Mouse (Mus musculus) cerebellum, adult 11 months (tissue): Measurements from ENCODE around the gene 4930558K02Rik.

Experiments
- DNase-seq: peaks from one replicate; pipeline ENCODE4 v3.0.0; 2022

Gene 4930558K02Rik

DNA sequence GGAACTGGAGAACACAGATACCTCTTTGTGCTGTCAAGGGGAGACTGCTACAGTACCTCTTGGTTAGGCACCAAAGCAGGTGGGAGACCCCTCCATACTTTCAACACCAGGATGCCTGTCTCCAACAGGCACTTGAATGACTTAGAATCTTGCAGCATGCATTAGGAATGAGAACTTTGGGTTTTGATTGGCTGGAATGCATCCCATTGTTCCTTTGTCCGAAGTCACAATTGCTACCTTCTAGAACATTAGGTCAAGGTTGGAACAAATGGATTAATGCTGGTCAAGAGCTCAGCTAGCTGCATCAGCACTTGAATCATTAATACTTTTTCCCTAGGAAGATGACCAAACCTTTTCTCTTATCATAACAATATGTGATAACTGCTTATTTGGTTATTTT lies at the start of gene 4930558K02Rik:
Gene 4930558K02Rik, minus strand, starts transcription at position 101 of the 400 bp plus-strand sequence.
- DNase-seq, result no peak

DNA sequence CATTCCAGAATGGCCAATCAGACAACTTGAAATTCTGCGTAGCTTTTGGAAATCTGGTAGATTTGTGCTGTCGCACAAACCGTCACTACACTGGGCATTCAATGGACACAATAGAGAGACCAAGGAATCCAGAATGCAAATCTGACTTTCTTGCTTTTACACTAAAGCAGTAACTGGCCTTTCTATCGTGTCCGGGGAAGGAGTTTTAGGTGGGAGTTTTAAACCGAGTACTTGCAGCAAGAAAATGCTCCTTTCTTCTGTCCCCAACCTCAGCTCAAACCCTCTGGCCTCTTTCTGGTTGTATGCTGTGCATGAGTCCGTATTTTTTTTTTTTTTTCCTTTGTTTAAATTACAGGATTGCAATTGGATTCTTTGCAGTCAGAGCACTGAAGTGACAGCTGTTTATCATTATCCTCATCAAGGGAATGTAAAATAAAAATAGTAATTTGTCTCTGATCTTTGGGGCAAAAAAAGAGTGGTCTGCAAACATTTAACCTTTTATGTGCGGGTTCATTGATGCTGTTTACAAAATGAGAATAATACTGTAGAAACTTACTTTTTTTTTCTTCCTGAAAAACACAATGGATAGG lies 44.3 kb upstream of the 4930558K02Rik start:
- DNase-seq, result no peak

DNA sequence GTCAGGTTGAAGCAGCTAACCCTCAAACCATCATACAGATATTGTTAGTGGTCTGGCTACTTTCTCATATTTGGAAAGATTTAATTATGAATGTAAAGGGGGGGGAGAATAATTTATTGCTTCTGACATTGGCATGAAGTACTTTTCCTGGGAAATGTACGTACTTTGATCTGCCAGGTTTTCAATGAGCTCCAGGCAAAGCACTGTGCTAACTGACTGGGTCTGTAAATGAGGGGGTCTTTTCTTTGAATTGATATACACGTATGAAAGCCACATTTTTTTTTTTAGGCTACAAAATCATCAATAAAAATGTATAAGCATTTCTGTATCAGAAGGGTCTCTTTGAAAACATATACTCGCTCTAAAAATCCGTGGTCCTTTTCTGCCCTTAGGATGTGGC lies 41.3 kb upstream of the 4930558K02Rik start:
- DNase-seq, result no peak

DNA sequence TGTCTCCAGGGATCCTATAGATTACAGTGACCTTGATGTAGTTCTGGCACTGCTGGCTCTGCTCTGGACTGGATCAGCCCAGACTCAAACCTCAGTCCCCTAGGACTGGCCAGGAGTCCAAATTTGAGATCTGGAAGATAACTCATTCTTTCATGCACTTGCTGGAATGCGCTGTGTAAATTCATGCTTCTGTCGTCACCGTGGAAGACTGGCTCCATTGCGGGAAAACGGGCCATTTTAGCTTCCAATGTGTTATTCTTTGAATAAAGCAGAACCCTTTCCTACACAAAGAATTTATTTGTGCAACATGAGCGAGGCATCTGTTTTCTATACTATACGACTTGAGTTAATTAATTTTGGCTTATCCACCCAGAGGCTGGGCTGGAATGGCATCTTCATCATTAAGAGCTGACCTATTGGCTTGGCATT lies 40.9 kb upstream of the 4930558K02Rik start:
- DNase-seq, result no peak

DNA sequence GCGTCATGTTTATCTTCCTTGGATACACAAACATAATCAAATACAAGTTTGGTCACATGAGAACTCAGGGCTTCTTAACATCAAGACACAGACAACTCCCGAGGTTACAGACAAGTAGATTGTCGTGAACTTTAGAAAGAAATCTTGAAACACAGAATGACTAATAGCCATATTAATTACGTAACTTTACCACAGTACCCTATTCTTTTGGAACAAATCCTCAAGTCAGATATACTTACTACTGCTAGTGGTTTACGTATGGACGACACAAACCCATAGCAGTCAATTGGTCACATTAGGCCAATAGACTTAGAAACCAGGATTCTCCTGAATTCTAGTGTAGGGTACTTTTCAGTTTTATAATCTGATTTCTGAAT lies 39.2 kb upstream of the 4930558K02Rik start:
- DNase-seq, result no peak

DNA sequence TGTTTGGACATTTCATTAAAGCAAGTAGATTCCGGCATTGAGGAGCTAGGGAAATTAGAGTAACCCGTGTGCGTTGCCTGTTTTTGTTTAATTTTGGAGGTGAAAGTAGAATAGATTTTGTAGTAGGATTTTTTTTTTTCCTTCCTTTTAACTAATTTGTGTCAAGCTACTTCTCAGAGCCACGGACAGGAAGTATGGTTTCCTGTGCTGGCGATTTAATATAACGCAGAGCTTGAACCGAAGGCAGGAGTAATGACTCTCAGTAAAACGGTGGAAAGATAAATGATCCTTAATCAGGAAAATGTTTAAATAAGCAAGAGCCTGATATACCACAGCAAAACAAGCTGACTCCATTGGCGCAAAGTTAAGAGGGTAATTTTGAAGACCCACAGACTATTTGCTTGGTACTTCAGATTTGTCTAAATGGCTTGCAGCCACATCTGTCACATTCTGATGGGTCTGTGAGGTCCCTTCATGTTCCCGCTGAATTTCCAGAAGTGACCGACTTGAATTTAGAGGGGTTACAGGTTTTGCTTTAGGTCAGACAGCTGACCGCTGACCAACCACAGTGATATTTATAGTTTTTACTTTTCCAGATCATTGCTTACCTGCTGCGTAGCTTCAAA lies 38.7 kb upstream of the 4930558K02Rik start:
- DNase-seq, result no peak

DNA sequence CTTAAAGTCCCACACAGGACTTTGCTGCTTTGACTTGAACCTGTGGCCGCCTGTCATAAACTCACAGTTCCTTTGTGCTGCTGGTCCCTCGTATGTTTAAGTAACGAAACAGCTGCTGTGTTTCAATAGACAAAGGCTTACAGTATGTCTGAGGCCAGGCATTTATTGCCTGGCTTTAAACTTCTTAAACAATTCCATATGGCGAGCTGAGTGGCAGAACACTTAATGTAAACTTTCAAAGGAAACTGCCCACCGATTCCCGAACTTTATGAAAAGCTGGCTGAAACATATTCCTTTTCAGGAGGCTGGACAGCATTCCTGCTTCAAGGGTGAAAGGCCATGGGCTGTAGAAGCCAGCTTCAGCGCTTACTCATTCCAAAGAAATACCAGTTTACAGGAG lies 37.5 kb upstream of the 4930558K02Rik start:
- no peak for DNase-seq

DNA sequence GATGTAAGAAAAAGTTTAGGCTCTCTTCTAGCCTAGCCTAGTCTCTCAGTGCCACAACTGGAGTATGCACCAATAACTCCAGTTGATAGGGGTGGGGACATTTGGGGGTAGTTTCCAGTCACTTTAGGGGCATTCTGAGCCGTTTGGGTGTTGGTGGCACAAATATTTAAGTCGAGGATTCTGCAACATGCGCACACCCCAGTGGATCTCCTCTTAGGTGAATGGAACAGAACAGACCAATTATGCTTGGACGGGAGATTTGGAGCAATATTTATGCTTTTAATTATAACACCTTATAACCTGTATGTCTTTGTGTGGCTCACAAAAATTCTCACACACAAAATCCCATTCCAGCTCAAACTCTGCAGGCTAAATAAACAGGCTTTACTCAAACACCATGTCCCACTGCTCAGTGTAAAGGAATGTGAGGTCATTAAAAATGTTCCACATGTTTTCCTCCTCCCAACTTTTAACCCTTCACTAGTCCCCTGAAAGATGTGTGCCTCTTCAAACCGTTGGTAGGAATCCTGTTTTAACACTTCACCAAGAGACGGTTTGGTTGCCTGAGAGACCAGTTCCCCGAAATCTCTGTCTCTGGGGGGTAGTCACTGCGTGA lies 35.9 kb upstream of the 4930558K02Rik start:
- no peak for DNase-seq

DNA sequence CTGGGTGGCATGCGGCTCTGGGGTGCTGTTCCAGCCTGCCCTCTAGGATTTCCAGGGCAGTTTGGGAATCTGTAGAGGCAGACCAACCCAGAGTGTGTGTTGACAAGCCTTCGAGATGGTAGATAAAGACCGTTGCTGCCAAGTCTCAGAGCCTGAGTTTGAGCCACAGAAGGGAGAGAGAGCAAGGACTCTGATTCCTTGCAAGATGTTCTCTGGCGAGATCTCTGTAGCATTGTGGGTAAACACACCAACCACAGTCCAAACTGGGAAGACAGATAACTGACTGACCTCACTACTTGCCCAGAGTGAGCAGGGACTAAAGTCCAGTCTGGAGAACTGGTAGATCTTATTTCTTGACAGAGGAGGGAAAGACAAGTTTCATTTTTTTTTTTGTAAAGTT lies 34.1 kb upstream of the 4930558K02Rik start:
- DNase-seq, result no peak

DNA sequence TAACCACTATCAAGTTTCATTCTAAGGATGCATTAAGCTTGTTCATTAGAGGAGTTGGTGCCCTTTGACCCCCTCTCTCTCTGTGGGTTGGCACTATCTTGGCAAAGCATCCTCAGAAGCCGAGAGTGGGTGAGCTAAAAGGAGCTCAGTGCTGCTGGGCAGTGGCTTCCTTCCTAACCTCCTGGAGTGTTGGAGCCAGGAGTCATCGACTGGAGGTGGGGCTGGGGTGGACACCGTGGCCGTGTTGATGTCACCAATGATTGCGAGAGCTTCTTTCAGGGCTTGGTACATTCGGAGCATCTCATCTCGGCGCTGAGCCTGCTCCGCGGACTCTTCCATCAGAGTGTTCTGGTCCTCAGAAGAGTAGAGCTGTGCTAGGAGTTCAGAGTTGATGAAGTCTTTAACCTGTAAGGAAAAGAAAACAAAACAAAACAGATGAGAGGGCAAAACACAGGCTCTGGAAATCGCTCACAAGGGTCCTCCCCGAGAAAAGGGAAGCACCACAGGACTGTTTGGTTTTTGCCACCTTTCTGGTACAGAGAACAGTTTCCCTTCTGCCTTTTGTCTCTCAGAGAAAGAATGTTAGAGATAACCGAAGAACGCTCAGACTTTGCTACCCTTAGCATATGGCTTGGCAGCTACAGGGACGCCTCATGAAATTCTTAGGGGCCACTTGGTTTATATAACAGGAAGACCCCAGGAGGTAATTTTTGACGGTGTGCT lies 32.2 kb upstream of the 4930558K02Rik start:
- no peak for DNase-seq

DNA sequence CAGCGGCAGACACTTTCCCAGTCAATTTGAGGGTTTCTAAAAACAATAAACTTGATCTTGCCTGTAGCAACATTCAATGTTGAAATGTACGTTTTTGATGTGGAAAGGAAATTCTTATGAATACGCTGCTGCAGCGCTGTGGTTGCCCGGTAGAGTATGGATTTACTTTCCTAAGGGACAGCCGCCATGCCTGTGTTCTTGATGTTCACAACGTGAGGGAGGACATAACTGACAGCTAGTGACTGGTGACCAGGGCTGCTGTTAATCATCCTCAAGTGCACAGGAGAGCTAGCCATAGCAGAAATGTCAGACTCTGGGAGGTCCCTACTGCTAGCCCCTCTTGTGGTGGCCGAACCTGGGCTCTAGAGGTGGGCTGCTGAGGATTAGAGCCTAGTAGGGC lies 29.6 kb upstream of the 4930558K02Rik start:
- no peak for DNase-seq

DNA sequence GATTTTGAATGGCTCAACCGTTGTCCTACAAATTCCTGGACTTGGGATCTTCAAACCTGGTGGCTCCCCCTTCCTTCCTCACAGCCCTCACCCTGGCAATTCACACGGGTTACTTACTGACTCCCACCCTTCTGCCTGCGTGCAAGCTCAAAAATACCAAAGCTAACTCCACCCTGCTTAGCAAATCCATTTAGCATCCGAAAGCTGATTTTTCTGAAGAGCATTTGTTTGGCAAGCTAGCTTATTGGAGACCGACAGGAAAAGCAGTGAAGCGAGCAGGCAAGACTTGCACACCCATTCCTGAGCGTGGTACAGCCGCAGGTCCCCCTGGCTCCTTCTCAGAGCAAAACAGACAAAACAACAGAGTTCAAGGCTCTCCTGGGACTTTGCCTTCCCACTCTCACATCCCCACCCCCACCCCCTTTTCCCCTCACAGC lies 29.2 kb upstream of the 4930558K02Rik start:
- no peak for DNase-seq

DNA sequence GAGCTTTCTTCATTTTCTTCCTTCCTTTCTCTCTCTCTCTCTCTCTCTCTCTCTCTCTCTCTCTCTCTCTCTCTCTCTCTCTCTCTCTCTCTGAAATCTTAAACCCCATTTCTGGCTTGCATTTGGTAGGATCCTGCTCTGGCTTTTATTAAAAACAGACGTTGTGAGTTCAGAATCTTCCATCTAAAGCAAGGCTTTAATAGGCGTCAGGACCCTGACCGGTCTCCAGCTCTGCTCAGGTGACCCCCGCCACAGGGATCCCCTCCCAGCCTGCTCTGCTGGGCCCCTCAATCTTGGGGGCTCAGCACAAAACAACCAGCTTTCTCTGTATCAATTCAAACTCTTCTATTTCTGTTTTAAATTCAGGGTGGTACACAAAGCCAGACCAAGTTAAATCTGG lies 28.8 kb upstream of the 4930558K02Rik start:
- no peak for DNase-seq

DNA sequence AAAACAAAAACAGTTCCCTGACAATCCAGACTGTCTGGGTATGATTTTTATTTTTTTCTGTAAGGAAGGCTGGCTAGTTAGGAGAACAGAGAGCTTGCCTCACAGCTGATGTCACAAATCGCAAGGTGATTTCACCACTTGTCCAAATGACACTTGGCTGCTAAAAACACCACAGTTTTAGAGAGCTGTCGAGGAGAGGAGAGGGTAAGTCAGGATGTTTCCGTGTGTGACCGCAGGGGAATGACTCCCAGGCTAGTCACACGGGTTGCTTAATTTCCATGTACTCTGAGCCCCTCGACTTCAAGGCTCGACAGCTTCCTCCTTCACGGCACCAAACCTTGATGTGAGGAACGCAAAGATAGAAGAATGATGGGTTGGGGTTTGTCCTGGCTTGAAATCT lies 26.7 kb upstream of the 4930558K02Rik start:
- no peak for DNase-seq

DNA sequence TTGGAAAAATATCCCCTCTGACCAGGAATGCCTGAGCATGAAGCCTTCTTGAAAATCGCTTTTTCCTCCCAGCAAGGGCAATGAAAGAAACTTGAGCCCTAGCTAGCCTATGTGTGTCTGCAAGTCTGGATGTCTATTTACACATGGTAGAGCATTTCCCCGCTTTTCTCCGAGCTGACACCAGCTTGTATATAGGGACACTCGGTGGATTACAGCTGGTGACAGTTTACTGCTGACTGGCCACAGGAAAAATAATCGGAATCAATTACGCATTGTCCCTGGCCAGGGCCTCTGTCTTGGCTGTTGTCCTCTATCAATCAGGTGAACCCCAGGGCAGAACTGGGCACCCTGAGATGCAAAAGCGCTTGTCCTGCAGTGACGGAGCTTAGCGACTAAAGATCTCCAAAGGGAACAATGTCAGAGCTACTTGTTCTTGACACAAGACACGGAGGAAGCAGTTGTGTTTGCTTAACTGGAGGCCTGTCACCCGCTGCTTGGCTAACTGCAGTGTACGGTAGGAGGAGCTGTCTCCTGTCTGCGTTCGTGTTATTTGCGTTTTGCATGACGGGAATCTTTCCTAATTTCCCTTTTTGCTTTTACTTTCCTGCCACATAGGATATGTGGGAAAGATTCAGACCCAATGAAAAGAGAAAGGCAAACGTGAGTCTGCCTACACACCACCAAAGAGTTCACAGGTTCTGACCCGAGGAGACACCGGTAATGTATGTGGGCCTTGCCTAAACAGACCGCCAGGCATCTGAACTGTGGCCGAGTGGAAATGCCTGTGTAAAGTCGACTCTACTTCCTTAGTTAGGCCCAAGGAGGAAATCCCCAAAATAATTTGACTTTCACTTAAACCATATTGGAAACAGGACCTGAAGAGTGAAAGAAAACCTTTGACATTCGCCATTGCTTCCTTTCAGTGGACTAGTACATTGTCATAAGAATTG lies 25.7 kb upstream of the 4930558K02Rik start:
- no peak for DNase-seq

DNA sequence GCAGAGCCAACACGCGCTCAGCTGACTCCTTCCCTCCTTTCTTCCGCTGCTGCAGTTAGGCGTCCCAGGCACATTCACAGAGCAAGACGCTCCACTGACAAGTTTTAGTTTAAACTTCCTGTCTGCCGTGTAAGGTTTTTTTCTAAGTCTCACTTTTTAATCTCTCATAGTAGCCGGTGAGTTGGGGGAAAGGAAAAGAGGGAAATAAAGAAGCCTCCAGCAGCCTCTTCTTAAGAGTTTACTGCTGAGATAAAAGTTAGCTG lies 25.0 kb upstream of the 4930558K02Rik start:
- no peak for DNase-seq

DNA sequence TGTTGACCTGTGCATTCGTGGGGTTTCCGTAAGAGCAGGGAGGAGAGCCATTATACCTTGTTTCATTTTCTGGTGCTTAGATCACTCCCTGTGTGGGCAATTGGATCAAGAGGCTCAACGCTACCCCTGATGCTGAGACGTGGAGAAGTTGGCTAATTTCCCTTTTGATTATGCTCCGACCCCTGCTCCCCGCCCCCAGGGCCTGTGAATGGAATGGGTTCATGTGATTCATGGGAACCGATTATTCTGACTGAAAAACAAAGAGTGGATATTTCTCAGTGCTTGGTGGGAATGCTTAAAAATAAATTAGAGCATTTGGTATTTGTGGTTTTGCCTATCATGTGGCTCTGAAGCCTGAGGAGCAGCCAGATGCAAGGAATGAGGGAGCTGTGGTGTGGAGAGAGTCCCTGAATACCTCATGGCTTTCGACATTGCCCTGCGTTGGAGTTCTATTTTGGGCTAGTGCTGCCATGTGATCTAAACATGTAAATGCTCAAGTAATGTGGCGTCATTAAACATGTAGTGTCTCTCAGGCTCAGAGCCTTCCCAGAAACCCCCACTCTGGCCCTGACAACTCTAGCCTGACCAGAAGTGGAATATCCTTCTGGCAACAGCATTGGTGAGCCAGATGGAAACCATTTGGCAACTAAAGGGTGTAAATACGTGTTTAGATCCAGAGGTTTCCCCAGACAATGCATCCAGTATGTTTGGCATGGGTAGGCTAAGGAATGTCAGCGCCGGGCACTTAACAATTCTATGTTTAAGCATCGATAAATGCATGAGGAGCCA lies 24.5 kb upstream of the 4930558K02Rik start:
- DNase-seq, result no peak

DNA sequence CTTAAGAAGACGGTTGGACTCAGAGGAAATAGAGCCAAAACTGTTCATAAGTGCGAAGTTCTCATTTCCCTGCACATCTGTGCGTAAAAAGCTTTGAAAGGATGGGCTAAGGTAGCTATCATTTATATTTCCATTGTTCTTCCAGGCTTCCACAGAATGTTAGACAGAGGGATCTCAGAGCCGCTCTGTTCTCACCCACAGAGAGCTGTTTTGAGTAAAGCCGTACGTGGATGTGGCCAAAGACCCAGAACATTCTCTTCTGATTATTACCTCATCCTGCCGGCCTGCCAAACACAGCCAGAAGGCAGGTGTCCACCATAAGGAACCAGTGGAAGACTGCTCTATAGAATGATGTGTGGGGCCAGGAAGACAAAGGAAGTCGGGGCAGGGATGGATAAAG lies 21.9 kb upstream of the 4930558K02Rik start:
- peak; percentile 30 for DNase-seq

DNA sequence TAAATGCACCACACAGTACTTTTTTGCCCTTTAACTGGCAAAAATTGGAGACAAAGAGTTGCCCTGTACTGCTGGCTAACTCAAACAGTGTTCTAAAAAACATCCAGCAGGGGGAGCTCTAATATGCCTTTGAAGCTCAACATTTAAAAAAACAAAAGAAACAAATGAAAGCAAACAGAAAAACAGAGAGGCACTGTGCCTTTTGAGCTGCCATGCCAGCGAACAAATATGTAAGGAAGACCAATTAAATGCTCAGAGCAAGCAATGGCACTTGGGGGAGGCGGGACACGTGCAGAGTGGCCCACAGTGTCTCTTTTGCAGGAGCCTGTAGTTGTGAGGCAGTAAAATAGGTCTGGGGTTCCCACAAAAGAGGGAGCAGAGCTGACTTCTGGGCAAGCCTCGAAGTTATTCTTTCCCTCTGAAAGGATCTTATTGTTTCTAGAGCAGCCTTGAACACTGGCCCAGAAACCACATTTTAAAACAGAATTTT lies 20.5 kb upstream of the 4930558K02Rik start:
- peak; percentile 25 for DNase-seq

DNA sequence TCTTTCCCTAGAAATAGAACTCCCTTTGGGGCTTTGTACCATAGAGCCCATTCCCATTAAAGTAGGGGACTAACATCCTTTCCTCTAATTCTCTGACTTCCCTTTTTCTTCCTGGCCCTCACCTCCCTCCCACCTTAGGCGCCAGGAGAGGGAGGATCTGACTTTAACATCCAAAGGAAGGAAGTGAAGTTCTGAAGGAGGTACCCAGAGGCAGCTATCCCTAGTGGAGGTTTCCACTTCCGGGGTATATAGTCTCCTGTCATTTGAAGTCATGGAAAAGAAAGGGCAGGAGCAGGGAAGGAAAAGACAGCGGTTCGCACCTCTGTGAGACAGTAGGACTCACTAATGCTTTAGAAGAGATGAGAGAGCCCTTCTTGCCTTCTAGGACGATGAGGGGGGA lies 19.9 kb upstream of the 4930558K02Rik start:
- no peak for DNase-seq

DNA sequence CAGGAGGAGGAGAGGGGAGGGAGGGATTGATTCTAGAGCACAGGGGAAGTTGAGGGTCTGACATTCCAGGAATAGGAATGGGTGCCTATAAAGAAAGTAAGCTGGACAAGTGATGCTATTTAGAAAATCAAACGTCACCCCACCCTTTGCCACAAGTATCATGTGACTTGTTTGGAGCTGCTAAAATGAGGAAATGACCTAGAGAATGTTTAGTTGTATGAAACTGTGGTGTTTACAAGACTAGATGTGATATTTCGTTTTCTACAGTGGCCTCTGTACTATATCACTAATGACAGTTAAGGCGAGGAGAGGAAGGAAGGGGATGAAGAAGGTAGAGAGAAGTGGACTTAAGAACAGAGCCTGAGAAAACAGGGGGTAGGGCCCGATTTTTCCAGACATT lies 19.3 kb upstream of the 4930558K02Rik start:
- DNase-seq, result no peak

DNA sequence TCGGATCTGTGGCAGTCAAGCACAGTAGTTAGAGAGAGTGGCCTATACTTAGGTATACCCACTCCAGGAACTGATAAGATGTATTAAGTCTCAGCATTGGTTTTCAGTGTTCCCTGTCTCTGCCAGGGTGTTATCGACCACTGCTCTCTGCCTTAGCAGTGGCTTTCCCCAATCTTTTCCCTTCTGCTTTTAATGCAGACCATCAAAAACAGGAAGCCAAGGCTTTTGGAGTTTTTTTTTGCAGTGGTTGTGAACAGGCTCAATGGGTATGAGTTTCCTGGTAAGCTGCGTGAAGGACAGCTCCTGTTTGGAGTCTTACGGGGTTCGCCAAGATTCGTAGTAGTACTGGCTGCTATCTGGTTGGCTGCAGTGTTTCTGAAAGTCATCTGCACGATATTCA lies 13.0 kb upstream of the 4930558K02Rik start:
- DNase-seq, result no peak
